Mouse (Mus musculus): ENCODE data around the gene Gm20605. TPM values are rescaled to one million over a fixed set of nuclear protein-coding genes. Genes with fewer than 3 reads are reported as not detected.

Gene Gm20605
- polyA plus RNA-seq, 1 experiment from 2014 or later = 5.9 TPM

GRCm38 (mm10) chr5:137682526-137682925 is 53.6 kb downstream of the Gm20605 start:
- no peak for ATAC-seq (replicated peaks; ENCODE audit: insufficient number of reproducible peaks, low FRiP score, low TSS enrichment)
- Histone ChIP-seq H3K4me2 (peak overlapping the region; percentile 21; the same call in 1 of the 2 replicates), H3K4me1 (ENCODE audit: control insufficient read depth, insufficient read depth, low read length) (peaks cover 13% of the 10 kb centered on the region)

DNA sequence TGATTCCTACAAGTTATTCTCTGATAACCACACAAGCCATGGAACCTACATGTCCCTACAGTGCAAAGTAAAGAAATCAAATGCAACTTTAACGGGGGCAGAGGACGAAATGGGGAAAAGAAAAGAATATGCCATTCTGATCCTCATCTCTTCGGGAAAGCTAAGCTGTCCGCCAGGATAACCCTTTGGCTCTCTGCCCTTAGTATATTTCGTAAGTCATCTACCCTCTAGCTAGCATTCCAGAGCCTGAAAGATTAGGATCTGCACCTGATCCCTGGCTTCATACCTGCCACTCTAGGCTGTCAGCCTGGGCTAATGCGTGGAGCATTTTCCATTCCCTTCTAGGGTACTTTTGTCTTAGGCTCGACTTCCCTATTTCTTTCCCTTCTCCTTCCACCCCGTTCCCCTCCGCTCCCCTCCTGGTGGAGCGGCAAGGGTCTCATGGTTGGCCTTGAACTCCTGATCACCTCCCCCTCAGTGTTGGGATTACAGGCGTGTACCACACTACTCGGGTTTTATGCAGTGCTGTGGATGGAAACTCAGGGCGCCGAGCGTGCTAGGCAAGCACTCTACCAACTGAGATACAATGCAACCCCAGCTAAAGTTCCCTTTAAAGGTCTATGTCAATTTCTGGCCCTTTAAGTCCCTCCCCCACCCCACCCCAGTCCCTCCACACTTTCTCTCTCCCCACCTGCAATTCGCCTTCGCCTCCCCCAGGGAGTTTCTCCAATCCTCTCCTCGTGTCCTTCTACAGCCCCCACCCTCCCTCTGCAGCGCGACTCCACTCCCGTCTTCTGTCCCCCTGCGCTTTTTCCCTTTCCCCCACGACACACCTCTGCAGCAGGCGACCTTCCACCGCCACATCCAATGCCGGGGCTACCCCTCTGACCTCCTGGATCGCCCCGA is 54.7 kb downstream of the Gm20605 start:
- H3K4me2 ChIP-seq = peak overlapping the region; percentile 94
- ATAC-seq (replicated peaks; ENCODE audit: insufficient number of reproducible peaks, low FRiP score, low TSS enrichment) = no peak
- 12% methylated on average over 28 of the region's 28 CpGs for WGBS (ENCODE audit: insufficient replicate concordance)

More at GRCm38 (mm10) chr5:137682526-137682925, 53.6 kb downstream of the Gm20605 start:
- Histone ChIP-seq H3K27ac (ENCODE audit: low read depth, low read length) (no peak overlapping the region), H3K4me3 (ENCODE audit: low read depth, low read length) (no peak overlapping the region), H3K36me3 (ENCODE audit: control insufficient read depth, insufficient read depth, low read length) (peaks cover 3% of the 10 kb centered on the region; the same call in 1 of the 2 replicates), H3K9me3 (replicated peaks; ENCODE audit: control insufficient read depth, low read length) (no peaks in the 10 kb centered on the region), H3K27me3 (ENCODE audit: control insufficient read depth, insufficient read depth, low read length) (no peaks in the 10 kb centered on the region), H3K9ac (ENCODE audit: low read depth, low read length) (no peak overlapping the region)
- 86% methylated on average over 6 of the region's 6 CpGs for WGBS (ENCODE audit: insufficient replicate concordance)

DNA sequence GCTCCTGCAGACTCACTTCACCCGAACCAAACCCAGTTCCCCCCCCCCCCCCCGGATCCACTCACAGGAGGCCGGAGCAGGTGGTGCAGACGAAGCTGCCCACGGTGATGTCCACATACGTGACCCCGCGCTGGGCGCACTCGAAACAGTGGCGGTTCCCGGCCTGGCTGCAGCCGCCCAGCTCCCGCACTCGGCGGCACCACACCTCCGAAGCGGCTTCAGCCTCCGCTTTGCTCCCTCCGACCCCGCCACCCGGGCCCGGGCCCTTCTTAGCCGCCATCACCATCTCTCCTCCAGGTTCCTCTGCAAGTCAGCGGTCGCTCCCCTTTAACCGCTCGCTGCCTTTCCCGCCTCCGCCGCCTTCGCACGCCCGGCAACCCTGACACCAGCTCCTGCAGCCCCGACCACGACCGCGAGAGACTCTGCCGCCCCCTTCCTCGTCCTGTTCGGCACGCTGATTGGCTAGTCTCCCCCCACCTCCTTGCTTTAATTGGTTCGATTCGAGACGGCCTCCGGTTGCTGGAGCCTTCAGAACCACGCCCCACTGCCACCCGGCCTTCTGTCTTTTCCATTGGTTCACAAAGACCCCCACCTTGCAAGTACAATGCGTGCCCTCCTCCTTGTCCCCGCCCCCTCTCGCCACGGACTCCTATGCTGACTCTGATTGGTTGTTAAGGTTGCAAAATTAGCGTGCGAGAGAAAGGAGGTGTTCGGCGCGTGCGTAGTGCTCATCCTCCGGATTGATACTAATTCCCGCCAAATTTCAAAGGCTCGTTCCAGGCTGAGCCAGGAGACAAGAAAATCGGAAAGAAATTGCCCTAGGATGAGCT is 55.5 kb downstream of the Gm20605 start, which contains the start of gene Agfg2:
Gene Agfg2 (minus strand): TSS at position 433 of the 830 bp plus-strand sequence.
- H3K9ac ChIP-seq (ENCODE audit: low read depth, low read length) = peak within 1 kb of the TSS; percentile 83
- H3K4me3 ChIP-seq (ENCODE audit: low read depth, low read length) = peak within 1 kb of the TSS; percentile 79
- peak within 1 kb of the TSS; percentile 94 for H3K4me2 ChIP-seq
- WGBS (ENCODE audit: insufficient replicate concordance) = under 1% methylated on average over 57 of the region's 62 CpGs
- peaks cover 13% of the 10 kb centered on the region for H3K4me1 ChIP-seq (ENCODE audit: control insufficient read depth, insufficient read depth, low read length)
- H3K9me3 ChIP-seq (replicated peaks; ENCODE audit: control insufficient read depth, low read length) = no peaks in the 10 kb centered on the region
- H3K27me3 ChIP-seq (ENCODE audit: control insufficient read depth, insufficient read depth, low read length) = no peaks in the 10 kb centered on the region
- peaks cover 3% of the 10 kb centered on the region; the same call in 1 of the 2 replicates for H3K36me3 ChIP-seq (ENCODE audit: control insufficient read depth, insufficient read depth, low read length)
- H3K27ac ChIP-seq (ENCODE audit: low read depth, low read length) = peak within 1 kb of the TSS; percentile 79
- ATAC-seq (replicated peaks; ENCODE audit: insufficient number of reproducible peaks, low FRiP score, low TSS enrichment) = peak; percentile 96

More for the DNA sequence above, 54.7 kb downstream of the Gm20605 start:
- peaks cover 3% of the 10 kb centered on the region; the same call in 1 of the 2 replicates for H3K36me3 ChIP-seq (ENCODE audit: control insufficient read depth, insufficient read depth, low read length)
- H3K9ac ChIP-seq (ENCODE audit: low read depth, low read length) = peak overlapping the region; percentile 83
- H3K27ac ChIP-seq (ENCODE audit: low read depth, low read length) = peak overlapping the region; percentile 79
- no peaks in the 10 kb centered on the region for H3K9me3 ChIP-seq (replicated peaks; ENCODE audit: control insufficient read depth, low read length)
- H3K4me3 ChIP-seq (ENCODE audit: low read depth, low read length) = peak overlapping the region; percentile 79
- no peaks in the 10 kb centered on the region for H3K27me3 ChIP-seq (ENCODE audit: control insufficient read depth, insufficient read depth, low read length)
- H3K4me1 ChIP-seq (ENCODE audit: control insufficient read depth, insufficient read depth, low read length) = peaks cover 13% of the 10 kb centered on the region

- WGBS (ENCODE audit: insufficient replicate concordance) = 85% methylated on average over 3 of the region's 3 CpGs
- no peak for ATAC-seq (replicated peaks; ENCODE audit: insufficient number of reproducible peaks, low FRiP score, low TSS enrichment)
- peak overlapping the region; percentile 94; the same call in 1 of the 2 replicates for H3K4me2 ChIP-seq
- H3K36me3 ChIP-seq (ENCODE audit: control insufficient read depth, insufficient read depth, low read length) = no peaks in the 10 kb centered on the region
- no peaks in the 10 kb centered on the region for H3K9me3 ChIP-seq (replicated peaks; ENCODE audit: control insufficient read depth, low read length)
- H3K9ac ChIP-seq (ENCODE audit: low read depth, low read length) = no peak overlapping the region
- H3K4me3 ChIP-seq (ENCODE audit: low read depth, low read length) = no peak overlapping the region
- no peaks in the 10 kb centered on the region for H3K27me3 ChIP-seq (ENCODE audit: control insufficient read depth, insufficient read depth, low read length)
- H3K27ac ChIP-seq (ENCODE audit: low read depth, low read length) = peak overlapping the region; percentile 75
- H3K4me1 ChIP-seq (ENCODE audit: control insufficient read depth, insufficient read depth, low read length) = peaks cover 17% of the 10 kb centered on the region
Observed at GRCm38 (mm10) chr5:137685653-137686052, 56.7 kb downstream of the Gm20605 start.

DNA sequence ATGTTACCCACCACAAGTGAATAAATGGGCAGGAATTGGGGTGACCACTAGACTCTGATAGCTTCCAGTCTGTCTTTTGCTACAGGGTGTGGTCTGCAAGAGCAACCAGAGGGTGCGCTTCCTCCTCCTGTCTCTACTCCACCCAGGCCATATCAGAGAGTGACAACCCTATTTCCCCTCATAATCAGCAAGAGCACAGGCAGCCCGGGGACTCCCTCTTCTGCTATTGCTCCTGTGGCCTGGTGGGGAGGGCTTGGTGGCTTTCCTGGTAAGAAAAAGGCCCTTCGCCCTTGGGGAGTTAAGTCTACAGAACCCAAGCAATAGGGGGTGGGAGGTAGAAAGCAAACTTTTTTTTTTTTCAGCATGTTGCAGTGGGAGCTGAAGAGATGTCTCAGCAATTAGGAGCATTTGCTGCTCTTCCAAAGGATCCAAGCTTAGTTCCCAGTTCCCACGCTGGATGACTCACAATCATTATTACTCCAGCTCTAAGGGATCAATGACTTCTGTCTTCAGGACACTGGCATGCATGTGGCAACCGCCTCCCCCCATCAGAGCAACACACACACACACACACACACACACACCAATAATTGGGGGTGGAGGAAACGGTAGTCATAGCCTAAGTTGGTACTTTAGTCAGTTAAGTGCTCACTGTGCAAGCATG is 57.3 kb downstream of the Gm20605 start:
- peak overlapping the region; percentile 75 for H3K27ac ChIP-seq (ENCODE audit: low read depth, low read length)
- no peak overlapping the region for H3K4me3 ChIP-seq (ENCODE audit: low read depth, low read length)
- no peaks in the 10 kb centered on the region for H3K27me3 ChIP-seq (ENCODE audit: control insufficient read depth, insufficient read depth, low read length)
- peaks cover 18% of the 10 kb centered on the region for H3K4me1 ChIP-seq (ENCODE audit: control insufficient read depth, insufficient read depth, low read length)
- no peaks in the 10 kb centered on the region for H3K9me3 ChIP-seq (replicated peaks; ENCODE audit: control insufficient read depth, low read length)
- 0 out of 2 replicates have a peak overlapping the region, but pooled peaks have one; percentile 39 for H3K9ac ChIP-seq (ENCODE audit: low read depth, low read length)
- H3K36me3 ChIP-seq (ENCODE audit: control insufficient read depth, insufficient read depth, low read length) = no peaks in the 10 kb centered on the region
- WGBS (ENCODE audit: insufficient replicate concordance) = 69% methylated on average over 6 of the region's 6 CpGs
- peak; percentile 67 for ATAC-seq (replicated peaks; ENCODE audit: insufficient number of reproducible peaks, low FRiP score, low TSS enrichment)
- peak overlapping the region; percentile 94 for H3K4me2 ChIP-seq

- Histone ChIP-seq H3K36me3 (ENCODE audit: control insufficient read depth, insufficient read depth, low read length) (no peaks in the 10 kb centered on the region), H3K4me3 (ENCODE audit: low read depth, low read length) (no peak overlapping the region), H3K27ac (ENCODE audit: low read depth, low read length) (peak overlapping the region; percentile 59), H3K9me3 (replicated peaks; ENCODE audit: control insufficient read depth, low read length) (no peaks in the 10 kb centered on the region), H3K4me2 (peak overlapping the region; percentile 34), H3K4me1 (ENCODE audit: control insufficient read depth, insufficient read depth, low read length) (peaks cover 9% of the 10 kb centered on the region), H3K27me3 (ENCODE audit: control insufficient read depth, insufficient read depth, low read length) (no peaks in the 10 kb centered on the region), H3K9ac (ENCODE audit: low read depth, low read length) (peak overlapping the region; percentile 34; the same call in 1 of the 2 replicates)
- no peak for ATAC-seq (replicated peaks; ENCODE audit: insufficient number of reproducible peaks, low FRiP score, low TSS enrichment)
- 84% methylated on average over 3 of the region's 3 CpGs for WGBS (ENCODE audit: insufficient replicate concordance)
Observed at GRCm38 (mm10) chr5:137689974-137690373, 61.0 kb downstream of the Gm20605 start.

DNA sequence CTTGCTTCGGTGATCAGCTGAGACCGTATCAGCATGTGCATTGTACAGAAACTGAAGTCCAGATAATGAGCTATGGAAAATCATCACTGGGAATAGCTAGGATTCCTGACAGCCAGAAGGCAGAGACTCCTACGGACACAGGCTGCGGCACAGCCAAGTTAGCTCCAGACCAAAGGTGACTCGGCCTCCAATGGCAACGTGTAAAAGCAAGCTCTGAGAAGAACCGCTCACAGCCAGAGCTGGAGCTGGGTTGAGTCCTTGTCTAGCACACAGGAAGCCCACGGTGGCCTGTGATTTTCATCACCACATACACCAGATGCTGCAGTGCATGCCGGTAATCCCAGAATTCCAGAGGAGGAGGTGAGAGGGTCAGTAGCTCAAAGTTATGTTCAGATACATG is 61.6 kb downstream of the Gm20605 start:
- H3K9ac ChIP-seq (ENCODE audit: low read depth, low read length) = peak overlapping the region; percentile 34; the same call in 1 of the 2 replicates
- H3K27ac ChIP-seq (ENCODE audit: low read depth, low read length) = peak overlapping the region; percentile 59
- ATAC-seq (replicated peaks; ENCODE audit: insufficient number of reproducible peaks, low FRiP score, low TSS enrichment) = no peak
- peak overlapping the region; percentile 34 for H3K4me2 ChIP-seq
- H3K4me3 ChIP-seq (ENCODE audit: low read depth, low read length) = no peak overlapping the region
- no peaks in the 10 kb centered on the region for H3K27me3 ChIP-seq (ENCODE audit: control insufficient read depth, insufficient read depth, low read length)
- WGBS (ENCODE audit: insufficient replicate concordance) = 33% methylated on average over 9 of the region's 9 CpGs
- no peaks in the 10 kb centered on the region for H3K36me3 ChIP-seq (ENCODE audit: control insufficient read depth, insufficient read depth, low read length)
- H3K4me1 ChIP-seq (ENCODE audit: control insufficient read depth, insufficient read depth, low read length) = peaks cover 5% of the 10 kb centered on the region
- H3K9me3 ChIP-seq (replicated peaks; ENCODE audit: control insufficient read depth, low read length) = no peaks in the 10 kb centered on the region

- no peak overlapping the region for H3K27ac ChIP-seq (ENCODE audit: low read depth, low read length)
- 72% methylated on average over 1 of the region's 1 CpGs for WGBS (ENCODE audit: insufficient replicate concordance)
- H3K4me1 ChIP-seq (ENCODE audit: control insufficient read depth, insufficient read depth, low read length) = peaks cover 5% of the 10 kb centered on the region
- no peak overlapping the region for H3K9ac ChIP-seq (ENCODE audit: low read depth, low read length)
- H3K9me3 ChIP-seq (replicated peaks; ENCODE audit: control insufficient read depth, low read length) = no peaks in the 10 kb centered on the region
- no peak overlapping the region for H3K4me2 ChIP-seq
- no peak overlapping the region for H3K4me3 ChIP-seq (ENCODE audit: low read depth, low read length)
- ATAC-seq (replicated peaks; ENCODE audit: insufficient number of reproducible peaks, low FRiP score, low TSS enrichment) = no peak
- H3K27me3 ChIP-seq (ENCODE audit: control insufficient read depth, insufficient read depth, low read length) = no peaks in the 10 kb centered on the region
- no peaks in the 10 kb centered on the region for H3K36me3 ChIP-seq (ENCODE audit: control insufficient read depth, insufficient read depth, low read length)
Observed at GRCm38 (mm10) chr5:137691881-137692280, 62.9 kb downstream of the Gm20605 start.

Measured in heart, embryonic 11.5 days (tissue).